Mouse (Mus musculus) inflammation-experienced regulatory T-cells (primary cell): Measurements from ENCODE around the gene Pgls. TPM values are rescaled to one million over a fixed set of nuclear protein-coding genes. Genes with fewer than 3 reads are reported as not detected.

Experiments
- polyA plus RNA-seq, 2 experiments: library from polyadenylated mRNA; unstranded; fragments of 100-300 nt; shearing (Covaris generic); gene quantifications; one replicate each; pipeline ENCODE4 v1.2.1; 2017

The Pgls gene
- 100 to 1,000 TPM in 1 of 2 experiments, 10 to 100 TPM in 1; 89.3 to 117 TPM for polyA plus RNA-seq

GRCm38 (mm10) chr8:71591471-71592373, at the start of gene Pgls:
Gene Pgls, plus strand, starts transcription at chr8:71592176.

GRCm38 (mm10) chr8:71542632-71543343, 49.2 kb upstream of the Pgls start, which contains the start of gene Mvb12a:
Gene Mvb12a, plus strand, starts transcription at chr8:71542922.

GRCm38 (mm10) chr8:71558071-71558957, 33.7 kb upstream of the Pgls start, which contains the start of gene Tmem221:
Gene Tmem221, minus strand, starts transcription at chr8:71558871.

GRCm38 (mm10) chr8:71566501-71566900, 25.5 kb upstream of the Pgls start, which contains the start of gene Nxnl1:
Gene Nxnl1, minus strand, starts transcription at chr8:71566601.

GRCm38 (mm10) chr8:71568387-71568937, 23.5 kb upstream of the Pgls start, which contains the start of gene Slc27a1:
Gene Slc27a1, plus strand, starts transcription at chr8:71568882.

GRCm38 (mm10) chr8:71597451-71597850, 5.5 kb downstream of the Pgls start, which contains the start of gene Fam129c:
Gene Fam129c, plus strand, starts transcription at chr8:71597648.

GRCm38 (mm10) chr8:71610822-71611651, 19.1 kb downstream of the Pgls start, which contains the start of gene Colgalt1:
Gene Colgalt1, plus strand, starts transcription at chr8:71610998.

Other genes starting within 250 kb of the Pgls start
- 100 to 1,000 TPM; 143 to 150 TPM for gene Use1, start 225.3 kb upstream of the Pgls start, polyA plus RNA-seq
- gene Ocel1, start 220.9 kb upstream of the Pgls start, polyA plus RNA-seq, result 10 to 100 TPM; 17.6 to 23.5 TPM
- 10 to 100 TPM in 1 of 2 experiments, 1 to 10 TPM in 1; 6.9 to 14.3 TPM for gene Nr2f6, start 210.2 kb upstream of the Pgls start, polyA plus RNA-seq
- gene Ushbp1, start 196.4 kb upstream of the Pgls start, polyA plus RNA-seq, result under 1 TPM; 0.05 to 0.26 TPM
- gene Babam1, start 195.3 kb upstream of the Pgls start, polyA plus RNA-seq, result 100 to 1,000 TPM; 104 to 108 TPM
- gene Ankle1, start 186.2 kb upstream of the Pgls start, polyA plus RNA-seq, result 1 to 10 TPM in 1 of 2 experiments, under 1 TPM in 1; 0.12 to 2.2 TPM
- 100 to 1,000 TPM; 123 to 182 TPM for gene Abhd8, start 128.5 kb upstream of the Pgls start, polyA plus RNA-seq
- gene Mrpl34, start 127.2 kb upstream of the Pgls start, polyA plus RNA-seq, result 10 to 100 TPM; 60.4 to 63.2 TPM
- gene Dda1, start 123.0 kb upstream of the Pgls start, polyA plus RNA-seq, result 100 to 1,000 TPM in 1 of 2 experiments, 10 to 100 TPM in 1; 83.3 to 115 TPM
- gene Ano8, start 106.2 kb upstream of the Pgls start, polyA plus RNA-seq, result 10 to 100 TPM; 15.7 to 26.6 TPM
- gene Gtpbp3, start 104.1 kb upstream of the Pgls start, polyA plus RNA-seq, result 1 to 10 TPM; 8.7 to 9.3 TPM
- gene Plvap, start 80.4 kb upstream of the Pgls start, polyA plus RNA-seq, result under 1 TPM in 1 of 2 experiments, not detected in 1; 0.20 TPM
- gene Ccdc194, start 66.5 kb upstream of the Pgls start, polyA plus RNA-seq, result 1 to 10 TPM in 1 of 2 experiments, under 1 TPM in 1; 0.36 to 1.0 TPM
- 100 to 1,000 TPM; 106 to 121 TPM for gene Bst2, start 54.7 kb upstream of the Pgls start, polyA plus RNA-seq
- gene Mvb12a, start 49.3 kb upstream of the Pgls start, polyA plus RNA-seq, result 10 to 100 TPM; 98.2 to 98.4 TPM
- 1 to 10 TPM; 2.2 to 2.7 TPM for gene Tmem221, start 33.3 kb upstream of the Pgls start, polyA plus RNA-seq
- 1 to 10 TPM in 1 of 2 experiments, under 1 TPM in 1; 0.18 to 3.6 TPM for gene Nxnl1, start 25.6 kb upstream of the Pgls start, polyA plus RNA-seq
- 10 to 100 TPM; 11.2 to 19.8 TPM for gene Slc27a1, start 23.3 kb upstream of the Pgls start, polyA plus RNA-seq
- gene Fam129c, start 5.5 kb downstream of the Pgls start, polyA plus RNA-seq, result 10 to 100 TPM in 1 of 2 experiments, 1 to 10 TPM in 1; 7.0 to 10.3 TPM
- gene Colgalt1, start 18.8 kb downstream of the Pgls start, polyA plus RNA-seq, result 10 to 100 TPM; 33.6 to 41.0 TPM
- gene Unc13a, start 79.6 kb downstream of the Pgls start, polyA plus RNA-seq, result under 1 TPM; 0.43 to 0.69 TPM
- 100 to 1,000 TPM; 150 to 199 TPM for gene Jak3, start 84.1 kb downstream of the Pgls start, polyA plus RNA-seq
- 10 to 100 TPM; 56.0 to 66.2 TPM for gene Insl3, start 97.0 kb downstream of the Pgls start, polyA plus RNA-seq
- gene B3gnt3, start 109.6 kb downstream of the Pgls start, polyA plus RNA-seq, result 1 to 10 TPM; 5.9 to 6.5 TPM
- gene Fcho1, start 133.5 kb downstream of the Pgls start, polyA plus RNA-seq, result 100 to 1,000 TPM; 219 to 246 TPM